ENCODE assay signal across 12 mouse cellular contexts in genomic region chr12:68676096-68676775, GRCm38 (mm10).
DNase-seq lines count a peak whose midpoint lies in the region; ATAC-seq and TF ChIP-seq lines count a peak whose summit lies in the region.
"Had no signal": no experiment of that assay in that cellular context is flagged by ENCODE, and none has a peak within 500 bp of the region (broad histone marks: within the 10 kb centered on the region; RNA-seq: fewer than 3 reads in every experiment).

No protein-coding gene starts in this region.

- TF ChIP-seq POLR2A in brain, embryonic 14.5 days (IDR thresholded peaks at IDR 0.05; ENCODE audit: borderline replicate concordance, extremely low read depth, insufficient read depth, insufficient read length, poor library complexity, severe bottlenecking), result no peak

- H3K9ac ChIP-seq in stomach, embryonic 14.5 days (replicated peaks; ENCODE audit: low read depth, low read length), result no peak overlapping the region
- H3K9ac ChIP-seq in stomach, postnatal 0 days (ENCODE audit: low read length), result no peak overlapping the region
- H3K9ac ChIP-seq: lung, embryonic 14.5 days had no signal

- TF ChIP-seq CTCF in stomach, postnatal 0 days (IDR thresholded peaks at IDR 0.05; ENCODE audit: low read depth), result no peak
- TF ChIP-seq CTCF in brain, embryonic 14.5 days (IDR thresholded peaks at IDR 0.05; ENCODE audit: borderline replicate concordance, extremely low read depth, insufficient read depth, insufficient read length), result no peak

- no peaks in the 10 kb centered on the region for H3K36me3 ChIP-seq in stomach, embryonic 14.5 days (ENCODE audit: control insufficient read depth, insufficient read depth, low read length)
- no peaks in the 10 kb centered on the region for H3K36me3 ChIP-seq in stomach, postnatal 0 days (ENCODE audit: control insufficient read depth, insufficient read depth, low read length)
- H3K36me3 ChIP-seq in limb, embryonic 10.5 days, result no peaks in the 10 kb centered on the region

- intact Hi-C loops in left cerebral cortex, postnatal 4 days (cut with DNase I), result no loop called here

- WGBS in stomach, embryonic 14.5 days, result 57% methylated on average over 16 of the region's 16 CpGs
- WGBS in stomach, postnatal 0 days, result 56% methylated on average over 16 of the region's 16 CpGs
- 76% methylated on average over 16 of the region's 16 CpGs for WGBS in limb, embryonic 10.5 days

- no peak for DNase-seq in stomach, postnatal 0 days (ENCODE audit: low spot score)
- DNase-seq in brain, embryonic 14.5 days (ENCODE audit: low read depth), result peak; percentile 6
- DNase-seq in limb, embryonic 10.5 days (ENCODE audit: low spot score), result peak; percentile 33
- no peak for DNase-seq in left cerebral cortex, postnatal 4 days
- DNase-seq in frontal cortex, postnatal 25 days (ENCODE audit: low spot score in 2 of 2), result no peak
- DNase-seq: cerebellum, adult 9-10 months; heart, postnatal 36 days; lung, embryonic 14.5 days; midbrain, embryonic 14.5 days; thymus, postnatal 36 days had no signal

- 0 out of 2 replicates have a peak overlapping the region, but pooled peaks have one; percentile 7 for H3K4me2 ChIP-seq in stomach, embryonic 14.5 days (replicated peaks; ENCODE audit: low read depth, low read length)
- H3K4me2 ChIP-seq in stomach, postnatal 0 days (replicated peaks; ENCODE audit: low read depth), result no peak overlapping the region
- H3K4me2 ChIP-seq: lung, embryonic 14.5 days had no signal

- no peak for TF ChIP-seq EP300 in stomach, postnatal 0 days (optimal IDR thresholded peaks at IDR 0.05)

- no peak overlapping the region for H3K27ac ChIP-seq in stomach, embryonic 14.5 days (ENCODE audit: low read length)
- H3K27ac ChIP-seq in stomach, postnatal 0 days (replicated peaks), result no peak overlapping the region
- no peak overlapping the region for H3K27ac ChIP-seq in limb, embryonic 10.5 days

- no peaks in the 10 kb centered on the region for H3K9me3 ChIP-seq in stomach, embryonic 14.5 days (ENCODE audit: control insufficient read depth, low read depth, low read length)
- H3K9me3 ChIP-seq in stomach, postnatal 0 days (ENCODE audit: control insufficient read depth, low read length), result no peaks in the 10 kb centered on the region
- H3K9me3 ChIP-seq in limb, embryonic 10.5 days (replicated peaks), result no peaks in the 10 kb centered on the region

- H3K4me1 ChIP-seq in stomach, embryonic 14.5 days (ENCODE audit: control insufficient read depth, insufficient read depth, low read length), result no peaks in the 10 kb centered on the region
- H3K4me1 ChIP-seq in stomach, postnatal 0 days (replicated peaks; ENCODE audit: control insufficient read depth, insufficient read depth), result no peaks in the 10 kb centered on the region
- H3K4me1 ChIP-seq in limb, embryonic 10.5 days, result 0 out of 2 replicates have a peak, but pooled peaks cover 2% of the 10 kb centered on the region

- H3K27me3 ChIP-seq in stomach, embryonic 14.5 days (ENCODE audit: control insufficient read depth, insufficient read depth, low read length), result no peaks in the 10 kb centered on the region
- no peaks in the 10 kb centered on the region for H3K27me3 ChIP-seq in stomach, postnatal 0 days (ENCODE audit: control insufficient read depth, insufficient read depth, low read length)
- H3K27me3 ChIP-seq in limb, embryonic 10.5 days (ENCODE audit: low read depth, poor library complexity, severe bottlenecking), result no peaks in the 10 kb centered on the region

- H3K4me3 ChIP-seq in stomach, embryonic 14.5 days (ENCODE audit: low read depth, low read length), result no peak overlapping the region
- no peak overlapping the region for H3K4me3 ChIP-seq in stomach, postnatal 0 days (ENCODE audit: low read depth, low read length)
- H3K4me3 ChIP-seq in limb, embryonic 10.5 days, result no peak overlapping the region

- ATAC-seq in stomach, embryonic 14.5 days (ENCODE audit: insufficient number of reproducible peaks, insufficient read depth, low FRiP score, low read depth), result no peak
- ATAC-seq in stomach, postnatal 0 days (ENCODE audit: low FRiP score, low TSS enrichment), result no peak
- ATAC-seq in activated CD4-positive, CD25-positive, alpha-beta regulatory T cell, adult 4 months, result no peak

Comparison
In these comparisons a context has a peak if more than half of its experiments do, and no peak if none do; other contexts are left out.
1. DNase-seq: peak in brain, embryonic 14.5 days (single experiment) and limb, embryonic 10.5 days (single experiment); none in stomach, postnatal 0 days (single experiment), left cerebral cortex, postnatal 4 days (single experiment) and frontal cortex, postnatal 25 days (0 of 2).